In the genomic region with DNA sequence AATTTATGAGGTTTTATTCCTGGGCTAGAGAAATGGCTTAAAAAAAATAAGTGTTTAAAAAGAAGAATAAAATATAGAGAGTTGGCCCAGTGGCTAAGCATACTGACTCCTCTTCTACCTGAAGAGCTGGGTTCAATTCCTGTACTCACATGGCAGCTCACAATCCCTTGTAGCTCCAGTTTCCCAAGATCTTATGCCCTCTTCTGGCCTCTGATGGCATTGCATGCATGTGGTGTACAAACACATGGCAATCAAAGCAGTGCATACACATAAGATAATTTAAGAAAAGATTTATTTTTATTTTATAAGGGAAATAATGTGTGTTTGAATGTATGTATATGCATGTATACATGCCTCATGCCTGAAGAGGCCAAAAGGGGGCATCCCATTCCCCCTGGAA, we compare ENCODE assay signal across 10 mouse cellular contexts.
DNase-seq lines count a peak whose midpoint lies in the region; TF ChIP-seq lines count a peak whose summit lies in the region.
"Had no signal": no experiment of that assay in that cellular context is flagged by ENCODE, and none has a peak within 500 bp of the region (broad histone marks: within the 10 kb centered on the region; RNA-seq: fewer than 3 reads in every experiment).

No protein-coding gene starts in this region.

- H3K36me3 ChIP-seq in limb, embryonic 10.5 days = peaks cover 92% of the 10 kb centered on the region

- no peaks in the 10 kb centered on the region for H3K4me1 ChIP-seq in cerebellum, adult 2 months (ENCODE audit: control insufficient read depth, insufficient read depth, low read length)
- H3K4me1 ChIP-seq in lung, adult 2 months (ENCODE audit: control insufficient read depth, insufficient read depth, low read length) = no peaks in the 10 kb centered on the region
- peaks cover 8% of the 10 kb centered on the region for H3K4me1 ChIP-seq in limb, embryonic 10.5 days

- H3K9me3 ChIP-seq in limb, embryonic 10.5 days (replicated peaks) = no peaks in the 10 kb centered on the region
- H3K9me3 ChIP-seq: G1E had no signal

- H3K27me3 ChIP-seq in cerebellum, adult 2 months (ENCODE audit: control insufficient read depth, insufficient read depth, low read length) = no peaks in the 10 kb centered on the region; the same call in 1 of the 2 replicates
- H3K27me3 ChIP-seq in limb, embryonic 10.5 days (ENCODE audit: low read depth, poor library complexity, severe bottlenecking) = no peaks in the 10 kb centered on the region

- no peak overlapping the region for H3K4me3 ChIP-seq in cerebellum, adult 2 months (replicated peaks; ENCODE audit: insufficient read depth, low read depth, low read length)
- H3K4me3 ChIP-seq in lung, adult 2 months (replicated peaks; ENCODE audit: extremely low read depth, low read depth, low read length) = no peak overlapping the region
- H3K4me3 ChIP-seq in limb, embryonic 10.5 days = no peak overlapping the region

- DNase-seq in cerebellum, adult 2 months = no peak
- DNase-seq in cerebellum, postnatal 4 days (ENCODE audit: low spot score in 2 of 2) = no peak
- no peak for DNase-seq in lung, adult 2 months
- no peak for DNase-seq in lung, postnatal 4 days
- DNase-seq in c-Kit-positive CD71-negative TER-119-negative erythroid progenitor cells, embryonic 14.5 days (ENCODE audit: low read depth) = peak; percentile 8
- DNase-seq in thymus, postnatal 0 days (ENCODE audit: low spot score) = peak; percentile 19
- no peak for DNase-seq in left cerebral cortex, adult 8-10 months (ENCODE audit: low spot score in 2 of 2)
- DNase-seq in limb, embryonic 10.5 days (ENCODE audit: low spot score) = no peak
- DNase-seq: layer of hippocampus, postnatal 36 days had no signal

- H3K27ac ChIP-seq in cerebellum, adult 2 months (ENCODE audit: insufficient read depth, low read length) = no peak overlapping the region
- H3K27ac ChIP-seq in limb, embryonic 10.5 days = no peak overlapping the region

- TF ChIP-seq CTCF in cerebellum, adult 2 months (IDR thresholded peaks at IDR 0.05; ENCODE audit: borderline replicate concordance, insufficient read depth, low read depth, low read length) = peak; percentile 26; the same call in 1 of the 2 replicates
- 0 out of 2 replicates have a peak, but pooled peaks have one; percentile 10 for TF ChIP-seq CTCF in lung, adult 2 months (IDR thresholded peaks at IDR 0.05; ENCODE audit: insufficient read depth, low read length)

- TF ChIP-seq POLR2A in cerebellum, adult 2 months (IDR thresholded peaks at IDR 0.05; ENCODE audit: borderline replicate concordance, insufficient read depth, low read length) = no peak
- no peak for TF ChIP-seq POLR2A in lung, adult 2 months (IDR thresholded peaks at IDR 0.05; ENCODE audit: borderline replicate concordance, extremely low read depth, low read depth, low read length)

Comparison
In these comparisons a context has a peak if more than half of its experiments do, and no peak if none do; other contexts are left out.
1. DNase-seq: peak in c-Kit-positive CD71-negative TER-119-negative erythroid progenitor cells, embryonic 14.5 days (single experiment) and thymus, postnatal 0 days (single experiment); none in cerebellum, adult 2 months (0 of 2), cerebellum, postnatal 4 days (0 of 2), lung, adult 2 months (single experiment), lung, postnatal 4 days (0 of 2), left cerebral cortex, adult 8-10 months (0 of 2) and limb, embryonic 10.5 days (single experiment).